Mouse (Mus musculus): ENCODE results near the gene Pou3f1.

DNA sequence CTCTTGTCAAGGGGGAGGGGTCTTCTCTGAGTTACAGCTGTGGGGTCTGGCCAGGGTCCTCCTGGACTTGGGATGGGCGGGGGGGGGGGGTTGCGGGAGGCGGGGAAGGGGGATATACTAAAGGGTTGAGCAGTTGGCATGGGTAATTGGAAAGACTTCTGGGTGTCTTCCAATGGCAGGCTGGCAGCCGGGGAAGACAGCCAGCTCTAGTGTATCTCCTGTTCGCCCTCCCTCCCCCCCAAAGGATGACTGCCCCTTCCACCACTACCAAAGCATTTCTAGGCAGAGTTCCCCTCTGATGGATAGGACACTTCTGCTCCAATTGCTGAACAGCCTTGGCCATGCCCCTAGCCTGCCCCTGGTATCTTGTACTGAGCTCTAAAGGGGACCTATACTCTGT, 45.3 kb downstream of the Pou3f1 start:
- TF ChIP-seq CTCF (IDR thresholded peaks at IDR 0.05) (no peak), EP300 (IDR thresholded peaks at IDR 0.05) (no peak)
